Mouse (Mus musculus): ENCODE measurements around the gene Neurl1b. TPM values are rescaled to one million over a fixed set of nuclear protein-coding genes. Genes with fewer than 3 reads are reported as not detected.

Neurl1b gene
- polyA plus RNA-seq, 2 experiments, result 0.85 to 4.1 TPM

DNA sequence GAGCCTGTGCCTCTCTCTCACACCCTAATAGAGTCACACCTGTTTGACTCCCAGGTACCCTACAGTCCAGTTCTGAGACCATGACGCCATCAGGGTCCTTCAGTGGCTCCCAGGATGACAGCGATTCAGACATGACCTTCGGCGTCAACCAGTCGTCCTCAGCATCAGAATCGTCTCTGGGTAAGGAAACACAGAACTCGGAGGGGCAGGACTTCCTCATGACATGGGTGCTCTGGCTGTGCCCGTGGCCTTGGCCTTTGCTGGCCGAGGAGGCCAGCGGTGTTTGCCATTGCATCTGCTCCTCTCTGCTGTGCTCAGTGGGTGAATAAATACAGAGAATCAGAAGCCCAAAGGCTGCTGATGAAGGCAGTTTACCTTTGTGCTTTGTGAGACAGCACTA is 26.4 kb downstream of the Neurl1b start:
- no peak overlapping the region for H3K4me2 ChIP-seq (replicated peaks; ENCODE audit: low read depth, low read length, severe bottlenecking)
- 90% methylated on average over 10 of the region's 10 CpGs for WGBS
- no peaks in the 10 kb centered on the region for H3K9me3 ChIP-seq (ENCODE audit: control insufficient read depth, low read length)
- no peak for DNase-seq (ENCODE audit: low spot score)
- no peak for TF ChIP-seq POLR2A (IDR thresholded peaks at IDR 0.05; ENCODE audit: borderline replicate concordance, extremely low read depth, insufficient read depth, insufficient read length)
- H3K27me3 ChIP-seq (ENCODE audit: control insufficient read depth, insufficient read depth, low read length), result peaks cover 29% of the 10 kb centered on the region
- no peak overlapping the region for H3K9ac ChIP-seq (ENCODE audit: low read depth, low read length, severe bottlenecking)
- H3K36me3 ChIP-seq (ENCODE audit: control insufficient read depth, insufficient read depth, low read length), result peaks cover 2% of the 10 kb centered on the region; the same call in 1 of the 2 replicates
- ATAC-seq (ENCODE audit: low FRiP score, low read depth), result no peak
- no peak overlapping the region for H3K4me3 ChIP-seq (replicated peaks; ENCODE audit: low read length)
- H3K4me1 ChIP-seq (ENCODE audit: control insufficient read depth, insufficient read depth, low read length), result no peaks in the 10 kb centered on the region
- H3K27ac ChIP-seq (replicated peaks; ENCODE audit: low read depth, low read length), result no peak overlapping the region

DNA sequence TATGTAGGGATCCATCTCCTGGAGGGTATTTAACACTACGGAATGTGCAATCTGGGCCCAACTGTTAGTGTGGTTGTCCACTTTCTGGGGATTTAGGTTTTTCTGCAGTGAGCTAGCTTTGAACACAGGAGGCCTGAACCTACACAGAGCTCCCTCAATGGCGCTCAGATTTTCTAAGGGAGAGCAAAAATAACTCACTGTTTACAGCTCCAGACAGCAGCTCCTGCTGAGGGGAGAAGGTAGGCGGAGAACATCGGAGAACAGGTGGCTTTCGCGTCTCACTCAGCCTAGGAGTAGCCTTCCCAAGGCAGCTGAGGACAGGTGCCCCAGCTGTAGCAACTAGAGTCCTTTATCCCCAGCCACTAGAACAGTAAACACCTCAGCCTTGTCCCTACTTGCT is 27.6 kb downstream of the Neurl1b start:
- ATAC-seq (ENCODE audit: low FRiP score, low read depth) (no peak), DNase-seq (ENCODE audit: low spot score) (no peak)
- no peak overlapping the region for H3K27ac ChIP-seq (replicated peaks; ENCODE audit: low read depth, low read length)
- H3K27me3 ChIP-seq (ENCODE audit: control insufficient read depth, insufficient read depth, low read length), result peaks cover 29% of the 10 kb centered on the region
- H3K4me3 ChIP-seq (replicated peaks; ENCODE audit: low read length), result no peak overlapping the region
- 82% methylated on average over 6 of the region's 6 CpGs for WGBS
- no peaks in the 10 kb centered on the region for H3K9me3 ChIP-seq (ENCODE audit: control insufficient read depth, low read length)
- H3K36me3 ChIP-seq (ENCODE audit: control insufficient read depth, insufficient read depth, low read length), result peaks cover 2% of the 10 kb centered on the region; the same call in 1 of the 2 replicates
- no peaks in the 10 kb centered on the region for H3K4me1 ChIP-seq (ENCODE audit: control insufficient read depth, insufficient read depth, low read length)
- H3K9ac ChIP-seq (ENCODE audit: low read depth, low read length, severe bottlenecking), result no peak overlapping the region
- TF ChIP-seq POLR2A (IDR thresholded peaks at IDR 0.05; ENCODE audit: borderline replicate concordance, extremely low read depth, insufficient read depth, insufficient read length), result no peak
- no peak overlapping the region for H3K4me2 ChIP-seq (replicated peaks; ENCODE audit: low read depth, low read length, severe bottlenecking)

DNA sequence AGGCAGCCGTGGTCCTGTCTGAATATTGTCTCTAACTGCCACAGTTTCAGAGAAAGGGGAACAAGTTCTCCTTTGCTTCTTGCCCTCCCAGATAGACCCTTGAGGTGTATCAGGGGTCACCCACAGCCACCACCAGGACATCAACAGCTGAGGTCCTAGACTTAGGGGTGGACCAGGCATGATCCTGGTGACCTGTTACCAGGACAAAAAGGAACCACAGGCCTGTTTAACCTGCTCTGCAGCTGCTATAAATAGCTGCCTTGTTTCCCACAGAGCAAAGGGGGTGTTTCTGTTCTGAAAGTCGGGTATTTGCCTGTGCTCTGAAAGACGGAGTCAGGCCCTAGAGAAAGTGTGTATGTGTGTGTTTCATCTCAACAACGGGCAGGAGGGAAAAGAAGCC is 29.2 kb downstream of the Neurl1b start:
- Histone ChIP-seq H3K4me1 (ENCODE audit: control insufficient read depth, insufficient read depth, low read length) (no peaks in the 10 kb centered on the region), H3K36me3 (ENCODE audit: control insufficient read depth, insufficient read depth, low read length) (peaks cover 2% of the 10 kb centered on the region; the same call in 1 of the 2 replicates), H3K4me3 (replicated peaks; ENCODE audit: low read length) (no peak overlapping the region), H3K27me3 (ENCODE audit: control insufficient read depth, insufficient read depth, low read length) (peaks cover 15% of the 10 kb centered on the region), H3K9me3 (ENCODE audit: control insufficient read depth, low read length) (no peaks in the 10 kb centered on the region), H3K9ac (ENCODE audit: low read depth, low read length, severe bottlenecking) (no peak overlapping the region), H3K27ac (replicated peaks; ENCODE audit: low read depth, low read length) (no peak overlapping the region), H3K4me2 (replicated peaks; ENCODE audit: low read depth, low read length, severe bottlenecking) (no peak overlapping the region)
- no peak for ATAC-seq (ENCODE audit: low FRiP score, low read depth)
- WGBS, result 61% methylated on average over 4 of the region's 4 CpGs
- TF ChIP-seq POLR2A (IDR thresholded peaks at IDR 0.05; ENCODE audit: borderline replicate concordance, extremely low read depth, insufficient read depth, insufficient read length), result no peak
- DNase-seq (ENCODE audit: low spot score), result no peak

DNA sequence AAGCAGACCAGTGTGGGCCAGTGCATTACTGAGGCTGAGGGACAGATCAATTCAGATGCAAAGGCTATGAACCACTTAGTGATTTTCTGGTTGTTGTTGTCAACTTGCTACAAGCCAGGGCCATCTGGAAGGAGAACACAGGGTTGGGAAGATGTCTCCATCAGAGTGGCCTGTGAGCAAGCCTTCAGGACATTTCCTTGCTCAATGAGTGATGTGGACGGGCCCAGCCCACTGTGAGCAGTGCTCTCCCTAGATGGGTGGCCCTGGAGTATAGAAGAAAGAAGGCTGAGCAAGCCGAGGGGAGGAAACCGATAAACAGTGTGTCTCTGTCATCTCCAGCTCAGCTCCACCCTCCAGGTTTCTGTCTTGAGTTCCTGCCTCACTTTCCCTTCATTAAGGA is 34.8 kb downstream of the Neurl1b start:
- ATAC-seq (ENCODE audit: low FRiP score, low read depth) (no peak), DNase-seq (ENCODE audit: low spot score) (no peak)
- WGBS, result 63% methylated on average over 3 of the region's 3 CpGs
- Histone ChIP-seq H3K9me3 (ENCODE audit: control insufficient read depth, low read length) (no peaks in the 10 kb centered on the region), H3K27me3 (ENCODE audit: control insufficient read depth, insufficient read depth, low read length) (no peaks in the 10 kb centered on the region), H3K4me1 (ENCODE audit: control insufficient read depth, insufficient read depth, low read length) (peaks cover 9% of the 10 kb centered on the region; the same call in 1 of the 2 replicates), H3K27ac (replicated peaks; ENCODE audit: low read depth, low read length) (no peak overlapping the region), H3K4me3 (replicated peaks; ENCODE audit: low read length) (no peak overlapping the region), H3K36me3 (ENCODE audit: control insufficient read depth, insufficient read depth, low read length) (no peaks in the 10 kb centered on the region; the same call in 1 of the 2 replicates), H3K4me2 (replicated peaks; ENCODE audit: low read depth, low read length, severe bottlenecking) (no peak overlapping the region), H3K9ac (ENCODE audit: low read depth, low read length, severe bottlenecking) (no peak overlapping the region)
- TF ChIP-seq POLR2A (IDR thresholded peaks at IDR 0.05; ENCODE audit: borderline replicate concordance, extremely low read depth, insufficient read depth, insufficient read length), result no peak

DNA sequence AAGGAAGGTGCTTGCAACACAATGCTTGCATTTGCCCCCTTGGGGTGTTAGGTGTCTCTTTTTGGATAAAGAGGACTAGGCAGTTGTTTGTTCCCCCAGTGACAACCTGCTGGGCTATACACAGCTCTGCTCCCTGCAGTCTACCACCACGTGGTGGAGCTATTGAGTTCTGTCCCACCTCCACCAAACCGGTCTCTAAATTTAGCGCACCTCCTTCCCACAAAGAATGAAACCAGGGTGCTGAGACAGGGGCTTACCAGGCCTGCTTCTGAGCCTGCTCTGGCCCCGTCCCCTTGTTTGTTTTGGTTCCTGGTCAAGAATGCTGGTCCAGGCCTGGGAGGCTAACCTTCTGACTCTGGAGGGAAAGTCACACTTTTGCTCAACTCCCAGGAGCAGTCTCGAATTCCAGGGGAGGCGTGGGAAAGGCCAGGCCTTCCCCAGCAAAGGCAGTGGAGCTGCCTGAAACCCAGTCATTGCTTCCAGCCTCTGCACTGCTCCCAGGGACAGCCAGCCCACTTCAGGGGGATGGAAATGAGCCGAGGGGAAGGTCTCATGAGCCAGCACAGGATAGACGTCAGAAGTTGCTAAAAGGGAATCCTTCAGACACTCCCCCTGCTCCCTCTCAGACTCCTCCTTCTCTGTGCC is 37.1 kb downstream of the Neurl1b start:
- peak overlapping the region; percentile 16; the same call in 1 of the 2 replicates for H3K9ac ChIP-seq (ENCODE audit: low read depth, low read length, severe bottlenecking)
- H3K4me2 ChIP-seq (replicated peaks; ENCODE audit: low read depth, low read length, severe bottlenecking), result no peak overlapping the region
- 23% methylated on average over 8 of the region's 8 CpGs for WGBS
- no peak overlapping the region for H3K4me3 ChIP-seq (replicated peaks; ENCODE audit: low read length)
- TF ChIP-seq POLR2A (IDR thresholded peaks at IDR 0.05; ENCODE audit: borderline replicate concordance, extremely low read depth, insufficient read depth, insufficient read length), result no peak
- no peaks in the 10 kb centered on the region for H3K9me3 ChIP-seq (ENCODE audit: control insufficient read depth, low read length)
- no peaks in the 10 kb centered on the region for H3K27me3 ChIP-seq (ENCODE audit: control insufficient read depth, insufficient read depth, low read length)
- no peaks in the 10 kb centered on the region; the same call in 1 of the 2 replicates for H3K36me3 ChIP-seq (ENCODE audit: control insufficient read depth, insufficient read depth, low read length)
- ATAC-seq (ENCODE audit: low FRiP score, low read depth) (peak; percentile 61), DNase-seq (ENCODE audit: low spot score) (peak; percentile 22)
- no peak overlapping the region for H3K27ac ChIP-seq (replicated peaks; ENCODE audit: low read depth, low read length)
- H3K4me1 ChIP-seq (ENCODE audit: control insufficient read depth, insufficient read depth, low read length), result peaks cover 9% of the 10 kb centered on the region; the same call in 1 of the 2 replicates

Data from limb, embryonic 14.5 days (tissue).